Mouse (Mus musculus) erythroblast, embryonic 14.5 days (primary cell): ENCODE data around the gene Lrrc49.

ENCODE experiments used
- GATA1 ChIP-seq: IDR thresholded peaks from 2 replicates; pipeline ENCODE4 v1.6.1; 2012; ENCODE audit warnings: low read length, inconsistent platforms, mixed read lengths
- TAL1 ChIP-seq: IDR thresholded peaks from 3 replicates; pipeline ENCODE4 v1.6.1; 2012; ENCODE audit warnings: low read length, inconsistent platforms, mixed read lengths

GRCm38 (mm10) chr9:60551238-60551637, 136.7 kb downstream of the Lrrc49 start:
- TF ChIP-seq TAL1: no peak
- TF ChIP-seq GATA1: no peak
